ENCODE assay signal across 24 mouse cellular contexts in the genomic region with DNA sequence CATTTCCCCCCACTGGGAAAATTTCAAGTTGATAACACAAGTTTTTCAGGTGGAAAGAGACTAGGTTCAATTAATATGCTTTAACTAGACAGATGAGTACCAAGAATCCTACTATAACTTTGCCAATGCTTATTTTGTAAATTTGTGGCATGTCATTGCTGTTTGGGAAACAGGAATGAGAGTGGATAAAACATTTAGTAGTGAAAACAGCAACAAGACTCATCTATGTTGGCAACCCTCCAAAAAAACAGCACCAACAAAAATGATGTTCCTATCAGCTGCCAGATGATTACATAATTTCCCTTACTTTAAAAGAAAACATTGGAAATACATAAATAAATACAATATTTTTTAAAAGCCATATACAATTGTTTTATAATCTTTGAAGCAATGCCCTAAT.
DNase-seq lines count a peak whose midpoint lies in the region; TF ChIP-seq lines count a peak whose summit lies in the region.
"Had no signal": no experiment of that assay in that cellular context is flagged by ENCODE, and none has a peak within 500 bp of the region (broad histone marks: within the 10 kb centered on the region; RNA-seq: fewer than 3 reads in every experiment).

No protein-coding gene starts in this region.

- no peaks in the 10 kb centered on the region for H3K4me1 ChIP-seq in kidney, adult 2 months (ENCODE audit: control insufficient read depth, insufficient read depth, low read length)
- H3K4me1 ChIP-seq: embryonic facial prominence, embryonic 12.5 days; forebrain, embryonic 13.5 days; hindbrain, embryonic 12.5 days; limb, embryonic 13.5 days had no signal

- no peaks in the 10 kb centered on the region for H3K27me3 ChIP-seq in kidney, adult 2 months (replicated peaks; ENCODE audit: control insufficient read depth, insufficient read depth, low read length)
- H3K27me3 ChIP-seq: embryonic facial prominence, embryonic 12.5 days; forebrain, embryonic 13.5 days; hindbrain, embryonic 12.5 days; limb, embryonic 13.5 days had no signal

- no peak for TF ChIP-seq POLR2A in kidney, adult 2 months (IDR thresholded peaks at IDR 0.05; ENCODE audit: low read depth, low read length)

- intact Hi-C loops in left cerebral cortex, postnatal 10 days (cut with DNase I) = no loop called here

- H3K4me3 ChIP-seq in kidney, adult 2 months (ENCODE audit: insufficient read depth, low read depth, low read length) = no peak overlapping the region
- H3K4me3 ChIP-seq: embryonic facial prominence, embryonic 12.5 days; erythroblast, embryonic 14.5 days; forebrain, embryonic 13.5 days; hindbrain, embryonic 12.5 days; limb, embryonic 13.5 days had no signal

- H3K36me3 ChIP-seq in kidney, adult 2 months (ENCODE audit: control insufficient read depth, insufficient read depth, low read length) = no peaks in the 10 kb centered on the region
- H3K36me3 ChIP-seq: embryonic facial prominence, embryonic 12.5 days; hindbrain, embryonic 12.5 days; limb, embryonic 13.5 days had no signal

- no peak for TF ChIP-seq CTCF in kidney, adult 2 months (conservative IDR thresholded peaks at IDR 0.05; ENCODE audit: insufficient read depth, insufficient read length, low read depth, low read length)

- peak; percentile 7 for DNase-seq in kidney, adult 2 months
- DNase-seq in kidney, adult 11 months = no peak
- DNase-seq in lung, postnatal 25 days (ENCODE audit: low spot score) = peak; percentile 6
- DNase-seq in lung, adult 18-20 months = no peak
- peak; percentile 48 for DNase-seq in NIH3T3 (ENCODE audit: low read depth)
- no peak for DNase-seq in left cerebral cortex, postnatal 10 days (ENCODE audit: extremely low spot score in 1 of 2, low spot score in 2 of 2)
- DNase-seq in adrenal gland, adult 8-10 months = no peak
- DNase-seq: cerebellum, adult 11-12 months; cerebellum, postnatal 14 days; gastrocnemius, postnatal 10 days; kidney, adult 18-20 months; kidney, postnatal 14 days; layer of hippocampus, postnatal 36 days; lung, postnatal 10 days; midbrain, embryonic 14.5 days; right cerebral cortex, postnatal 14 days; spleen, adult 18-20 months; thymus, postnatal 14 days had no signal

- H3K27ac ChIP-seq in kidney, adult 2 months (ENCODE audit: insufficient read depth, low read depth, low read length) = no peak overlapping the region
- H3K27ac ChIP-seq: embryonic facial prominence, embryonic 12.5 days; forebrain, embryonic 13.5 days; hindbrain, embryonic 12.5 days; limb, embryonic 13.5 days; liver, embryonic 14.5 days had no signal

Comparison
In these comparisons a context has a peak if more than half of its experiments do, and no peak if none do; other contexts are left out.
1. DNase-seq: peak in kidney, adult 2 months (single experiment), lung, postnatal 25 days (single experiment) and NIH3T3 (single experiment); none in kidney, adult 11 months (single experiment), lung, adult 18-20 months (0 of 2), left cerebral cortex, postnatal 10 days (0 of 2) and adrenal gland, adult 8-10 months (single experiment).